Mouse (Mus musculus): ENCODE results near the gene Bend3. TPM values are rescaled to one million over a fixed set of nuclear protein-coding genes. Genes with fewer than 3 reads are reported as not detected.

The Bend3 gene
- polyA plus RNA-seq, 1 experiment, result 1.8 TPM

DNA sequence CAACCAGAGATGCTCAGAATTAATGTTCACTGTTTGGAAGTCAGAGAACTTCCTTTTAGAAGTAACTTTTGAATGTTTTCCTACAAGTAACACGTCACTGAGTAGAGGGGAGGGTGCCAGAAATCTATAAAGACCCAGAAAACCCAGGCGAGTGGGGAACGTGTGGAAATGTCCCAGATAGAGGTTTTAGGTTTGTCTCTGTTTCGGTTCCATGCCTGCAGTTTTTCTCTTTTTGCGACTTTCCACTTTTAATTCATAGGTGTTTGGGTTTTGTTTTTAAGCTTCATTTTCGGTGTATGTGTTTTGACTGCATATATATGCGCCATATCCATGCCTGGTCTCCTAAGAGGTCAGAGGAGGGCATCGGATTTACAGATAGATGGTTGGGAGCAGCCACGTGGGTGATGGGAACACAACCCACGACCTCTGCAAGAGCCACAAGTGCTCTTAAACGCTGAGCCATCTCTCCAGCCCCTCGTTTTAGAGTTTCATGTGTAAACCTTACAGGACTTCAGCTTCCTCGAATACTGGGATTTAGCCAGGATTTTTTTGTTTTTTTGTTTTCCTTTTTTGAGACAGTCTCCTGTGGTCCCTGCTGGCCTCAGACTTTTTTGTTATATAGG lies 1.7 kb downstream of the Bend3 start:
- Histone ChIP-seq H3K4me3 (ENCODE audit: low read depth, low read length) (peak overlapping the region; percentile 71), H3K27me3 (ENCODE audit: control insufficient read depth, insufficient read depth, low read length) (peaks cover 3% of the 10 kb centered on the region; the same call in 1 of the 2 replicates), H3K4me1 (ENCODE audit: control insufficient read depth, insufficient read depth, insufficient read length, low read length) (peaks cover 2% of the 10 kb centered on the region; the same call in 1 of the 2 replicates), H3K27ac (ENCODE audit: insufficient read depth, low read depth, low read length) (peak overlapping the region; percentile 64), H3K36me3 (ENCODE audit: control insufficient read depth, insufficient read depth, low read length) (no peaks in the 10 kb centered on the region)
- TF ChIP-seq CTCF (IDR thresholded peaks at IDR 0.05; ENCODE audit: extremely low read depth, insufficient read length, insufficient replicate concordance, low read depth, low read length), result no peak
- no peak for TF ChIP-seq POLR2A (IDR thresholded peaks at IDR 0.05; ENCODE audit: low read depth, low read length)
- WGBS, result 27% methylated on average over 13 of the region's 13 CpGs

DNA sequence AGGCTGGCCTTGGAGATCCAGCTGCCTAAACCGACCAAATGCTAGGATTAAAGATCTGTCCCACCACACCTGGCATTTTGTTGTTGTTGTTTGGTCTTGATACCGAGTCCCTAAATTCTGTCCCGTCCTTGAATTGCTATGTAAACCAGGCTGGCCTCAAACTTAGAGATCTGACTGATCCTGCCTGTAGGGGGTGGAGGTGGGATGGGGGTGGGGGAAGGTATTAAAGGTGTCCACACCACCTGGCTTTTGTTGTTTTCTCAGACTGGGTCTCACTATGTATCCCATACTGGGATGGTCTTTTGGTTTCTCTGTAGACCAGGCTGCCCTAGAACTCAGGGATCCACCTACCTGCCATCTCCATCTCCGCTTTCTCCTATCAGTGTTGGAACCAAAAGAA lies 2.5 kb downstream of the Bend3 start:
- no peak for TF ChIP-seq POLR2A (IDR thresholded peaks at IDR 0.05; ENCODE audit: low read depth, low read length)
- no peak for TF ChIP-seq CTCF (IDR thresholded peaks at IDR 0.05; ENCODE audit: extremely low read depth, insufficient read length, insufficient replicate concordance, low read depth, low read length)
- Histone ChIP-seq H3K27me3 (ENCODE audit: control insufficient read depth, insufficient read depth, low read length) (peaks cover 3% of the 10 kb centered on the region; the same call in 1 of the 2 replicates), H3K27ac (ENCODE audit: insufficient read depth, low read depth, low read length) (no peak overlapping the region), H3K36me3 (ENCODE audit: control insufficient read depth, insufficient read depth, low read length) (no peaks in the 10 kb centered on the region), H3K4me3 (ENCODE audit: low read depth, low read length) (no peak overlapping the region), H3K4me1 (ENCODE audit: control insufficient read depth, insufficient read depth, insufficient read length, low read length) (peaks cover 2% of the 10 kb centered on the region; the same call in 1 of the 2 replicates)
- 80% methylated on average over 4 of the region's 4 CpGs for WGBS

DNA sequence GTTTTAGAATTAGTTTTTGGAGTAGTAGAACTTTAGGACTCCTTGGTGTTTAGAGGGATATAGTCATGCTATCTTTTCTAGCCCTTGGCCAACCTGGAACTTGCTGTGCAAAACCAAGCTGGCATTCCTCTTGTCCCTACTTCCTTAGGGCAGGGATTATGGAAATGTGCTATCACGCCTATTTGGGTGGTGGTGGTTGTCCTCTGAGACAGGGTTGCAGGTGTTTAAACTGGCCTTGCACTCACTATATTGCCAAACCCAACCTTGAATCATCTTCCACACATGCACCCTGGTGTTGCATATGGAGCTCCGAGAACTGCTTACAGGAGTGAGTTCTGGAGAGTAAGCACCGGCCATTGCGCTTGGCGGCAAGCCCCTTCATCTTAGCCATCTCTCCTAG lies 3.4 kb downstream of the Bend3 start:
- Histone ChIP-seq H3K4me1 (ENCODE audit: control insufficient read depth, insufficient read depth, insufficient read length, low read length) (peaks cover 2% of the 10 kb centered on the region; the same call in 1 of the 2 replicates), H3K27ac (ENCODE audit: insufficient read depth, low read depth, low read length) (no peak overlapping the region), H3K36me3 (ENCODE audit: control insufficient read depth, insufficient read depth, low read length) (no peaks in the 10 kb centered on the region), H3K27me3 (ENCODE audit: control insufficient read depth, insufficient read depth, low read length) (peaks cover 3% of the 10 kb centered on the region; the same call in 1 of the 2 replicates), H3K4me3 (ENCODE audit: low read depth, low read length) (no peak overlapping the region)
- 94% methylated on average over 5 of the region's 5 CpGs for WGBS
- no peak for TF ChIP-seq CTCF (IDR thresholded peaks at IDR 0.05; ENCODE audit: extremely low read depth, insufficient read length, insufficient replicate concordance, low read depth, low read length)
- TF ChIP-seq POLR2A (IDR thresholded peaks at IDR 0.05; ENCODE audit: low read depth, low read length), result no peak

DNA sequence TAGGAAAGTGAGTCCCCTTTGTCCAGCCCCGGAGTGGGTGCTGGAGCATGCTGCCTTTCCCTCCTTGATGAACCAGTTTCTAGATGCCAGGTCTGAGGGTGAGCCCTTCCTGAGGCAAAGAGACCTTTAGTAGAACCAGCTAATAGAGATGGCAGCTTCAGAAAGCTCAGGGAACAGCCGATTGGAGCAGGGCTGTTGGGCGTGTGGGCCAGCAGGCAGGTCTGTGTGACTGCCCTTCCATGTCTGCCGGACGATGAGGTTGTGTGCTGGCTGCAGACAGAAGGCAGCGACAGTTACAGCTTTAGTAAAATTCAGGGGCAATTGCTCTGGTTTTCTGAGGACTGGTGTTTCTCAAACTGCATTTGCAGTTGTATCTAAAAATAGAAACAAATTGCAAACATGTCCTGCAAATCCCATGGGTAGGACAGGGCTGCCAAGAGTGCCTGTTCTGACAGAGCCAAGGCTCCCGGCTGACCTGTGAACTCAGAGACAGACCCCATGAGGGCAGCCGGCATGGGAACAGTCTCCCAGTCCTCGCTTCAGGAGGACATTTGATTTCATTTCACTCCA lies 4.9 kb downstream of the Bend3 start:
- H3K4me1 ChIP-seq (ENCODE audit: control insufficient read depth, insufficient read depth, insufficient read length, low read length), result peaks cover 8% of the 10 kb centered on the region; the same call in 1 of the 2 replicates
- peaks cover 3% of the 10 kb centered on the region; the same call in 1 of the 2 replicates for H3K27me3 ChIP-seq (ENCODE audit: control insufficient read depth, insufficient read depth, low read length)
- H3K27ac ChIP-seq (ENCODE audit: insufficient read depth, low read depth, low read length), result no peak overlapping the region
- 68% methylated on average over 9 of the region's 9 CpGs for WGBS
- TF ChIP-seq POLR2A (IDR thresholded peaks at IDR 0.05; ENCODE audit: low read depth, low read length) (no peak), CTCF (IDR thresholded peaks at IDR 0.05; ENCODE audit: extremely low read depth, insufficient read length, insufficient replicate concordance, low read depth, low read length) (no peak)
- no peaks in the 10 kb centered on the region for H3K36me3 ChIP-seq (ENCODE audit: control insufficient read depth, insufficient read depth, low read length)
- H3K4me3 ChIP-seq (ENCODE audit: low read depth, low read length), result no peak overlapping the region

DNA sequence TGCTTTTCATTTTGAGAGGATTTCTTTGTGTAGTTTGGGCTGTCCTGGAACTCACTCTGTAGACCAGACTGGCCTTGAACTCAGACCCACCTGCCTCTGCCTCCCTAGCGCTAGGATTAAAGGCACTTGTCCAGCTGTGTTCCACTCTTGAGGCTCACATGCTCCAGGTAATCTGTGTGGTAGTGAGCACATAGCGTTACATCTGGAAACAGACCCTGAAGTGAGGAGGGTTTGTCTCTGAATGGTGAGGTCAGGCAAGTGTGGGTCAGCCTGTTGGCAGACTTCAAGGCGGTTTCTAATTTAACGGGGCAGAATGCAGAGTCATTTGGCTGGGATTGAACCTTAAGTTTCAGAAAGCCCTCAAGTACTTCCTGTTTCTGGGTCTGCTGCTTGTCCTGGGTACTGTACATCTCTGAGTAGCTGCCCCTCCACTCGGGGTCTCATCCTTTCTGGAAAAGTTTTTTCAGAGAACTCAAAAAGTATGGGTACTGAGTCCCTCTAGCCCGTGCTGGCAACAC lies 7.2 kb downstream of the Bend3 start:
- Histone ChIP-seq H3K27ac (ENCODE audit: insufficient read depth, low read depth, low read length) (no peak overlapping the region), H3K4me3 (ENCODE audit: low read depth, low read length) (no peak overlapping the region), H3K4me1 (ENCODE audit: control insufficient read depth, insufficient read depth, insufficient read length, low read length) (peaks cover 14% of the 10 kb centered on the region; the same call in 1 of the 2 replicates), H3K36me3 (ENCODE audit: control insufficient read depth, insufficient read depth, low read length) (no peaks in the 10 kb centered on the region), H3K27me3 (ENCODE audit: control insufficient read depth, insufficient read depth, low read length) (no peaks in the 10 kb centered on the region)
- WGBS, result 76% methylated on average over 6 of the region's 6 CpGs
- TF ChIP-seq CTCF (IDR thresholded peaks at IDR 0.05; ENCODE audit: extremely low read depth, insufficient read length, insufficient replicate concordance, low read depth, low read length), result no peak

DNA sequence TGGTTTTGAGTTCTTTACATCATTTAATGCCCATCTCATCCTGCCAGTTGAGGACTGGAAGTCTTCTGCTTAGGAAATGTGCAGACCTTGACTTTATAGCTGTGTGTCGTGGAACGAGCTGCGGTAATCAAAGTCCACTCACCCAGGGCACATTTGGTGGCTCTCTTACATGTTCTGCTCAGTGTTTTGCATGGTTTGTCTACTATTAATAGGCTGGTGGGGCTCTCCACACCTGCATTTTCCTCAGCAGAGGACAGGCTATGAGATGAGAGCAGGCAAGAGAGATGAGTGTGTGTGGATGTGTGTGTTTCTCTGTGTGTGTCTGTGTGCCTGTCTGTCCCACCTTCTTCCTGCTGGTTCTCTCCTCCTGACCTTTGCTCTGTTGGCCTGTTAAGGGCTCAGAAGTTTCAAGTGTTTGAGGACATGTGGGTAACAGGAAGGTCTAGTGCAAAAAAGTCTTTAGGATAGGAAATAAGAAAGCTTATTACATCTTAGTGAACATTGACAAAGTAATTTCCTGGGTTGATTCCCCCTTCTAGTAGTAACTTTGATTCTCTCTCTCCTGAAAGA lies 8.9 kb downstream of the Bend3 start:
- Histone ChIP-seq H3K36me3 (ENCODE audit: control insufficient read depth, insufficient read depth, low read length) (no peaks in the 10 kb centered on the region), H3K4me1 (ENCODE audit: control insufficient read depth, insufficient read depth, insufficient read length, low read length) (peaks cover 14% of the 10 kb centered on the region; the same call in 1 of the 2 replicates), H3K27me3 (ENCODE audit: control insufficient read depth, insufficient read depth, low read length) (no peaks in the 10 kb centered on the region), H3K4me3 (ENCODE audit: low read depth, low read length) (no peak overlapping the region), H3K27ac (ENCODE audit: insufficient read depth, low read depth, low read length) (peak overlapping the region; percentile 80)
- TF ChIP-seq CTCF (IDR thresholded peaks at IDR 0.05; ENCODE audit: extremely low read depth, insufficient read length, insufficient replicate concordance, low read depth, low read length), result no peak
- TF ChIP-seq POLR2A (IDR thresholded peaks at IDR 0.05; ENCODE audit: low read depth, low read length), result no peak
- WGBS, result 24% methylated on average over 3 of the region's 3 CpGs

DNA sequence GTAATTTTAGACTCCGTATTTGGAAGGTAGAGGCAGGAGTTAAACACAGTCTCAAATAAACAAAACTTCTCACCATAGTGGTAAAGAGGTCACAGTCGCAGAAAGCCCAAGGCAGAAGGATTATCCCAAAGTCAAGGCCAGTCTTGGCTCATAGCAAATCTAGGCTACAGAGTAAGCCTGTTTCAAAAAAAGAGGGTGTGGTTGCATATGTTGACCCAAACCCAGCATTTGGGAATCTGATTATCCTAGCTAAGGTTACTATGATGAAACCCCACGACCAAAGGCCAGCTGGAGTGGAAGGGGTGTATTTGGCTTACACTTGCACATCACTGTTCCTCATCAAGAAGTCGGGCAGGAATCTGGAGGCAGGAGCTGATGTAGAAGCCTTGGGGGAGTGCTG lies 9.6 kb downstream of the Bend3 start:
- peak overlapping the region; percentile 80 for H3K27ac ChIP-seq (ENCODE audit: insufficient read depth, low read depth, low read length)
- TF ChIP-seq POLR2A (IDR thresholded peaks at IDR 0.05; ENCODE audit: low read depth, low read length), result no peak
- TF ChIP-seq CTCF (IDR thresholded peaks at IDR 0.05; ENCODE audit: extremely low read depth, insufficient read length, insufficient replicate concordance, low read depth, low read length), result no peak

More for the DNA sequence above, 9.6 kb downstream of the Bend3 start:
- Histone ChIP-seq H3K4me1 (ENCODE audit: control insufficient read depth, insufficient read depth, insufficient read length, low read length) (peaks cover 14% of the 10 kb centered on the region; the same call in 1 of the 2 replicates), H3K4me3 (ENCODE audit: low read depth, low read length) (no peak overlapping the region), H3K27me3 (ENCODE audit: control insufficient read depth, insufficient read depth, low read length) (no peaks in the 10 kb centered on the region), H3K36me3 (ENCODE audit: control insufficient read depth, insufficient read depth, low read length) (no peaks in the 10 kb centered on the region)
- WGBS, result 60% methylated on average over 4 of the region's 4 CpGs
